Mouse (Mus musculus): ENCODE measurements around the gene Atrip. TPM values are rescaled to one million over a fixed set of nuclear protein-coding genes. Genes with fewer than 3 reads are reported as not detected.
A peak's percentile ranks its signal among the peaks of the same experiment; 100 is the strongest.

The Atrip gene
- polyA plus RNA-seq, 1 experiment, result 38.0 TPM

- 0 out of 2 replicates have a peak, but pooled peaks cover 2% of the 10 kb centered on the region for H3K4me1 ChIP-seq (ENCODE audit: control insufficient read depth, insufficient read depth, low read length)
- H3K27ac ChIP-seq (ENCODE audit: insufficient read depth, low read length), result no peak overlapping the region
- peak; percentile 70 to 77 for DNase-seq
- H3K27me3 ChIP-seq (ENCODE audit: control insufficient read depth, insufficient read depth, low read length), result no peaks in the 10 kb centered on the region; the same call in 1 of the 2 replicates
- TF ChIP-seq POLR2A (IDR thresholded peaks at IDR 0.05; ENCODE audit: borderline replicate concordance, insufficient read depth, low read length), result no peak
- no peak for TF ChIP-seq CTCF (IDR thresholded peaks at IDR 0.05; ENCODE audit: borderline replicate concordance, insufficient read depth, low read depth, low read length)
- peak overlapping the region; percentile 58 for H3K4me3 ChIP-seq (replicated peaks; ENCODE audit: insufficient read depth, low read depth, low read length)
- 13% methylated on average over 8 of the region's 8 CpGs for WGBS
Measured at GRCm38 (mm10) chr9:109038901-109039364, 35.0 kb downstream of the Atrip start.

- under 1% methylated on average over 40 of the region's 40 CpGs for WGBS
- Histone ChIP-seq H3K27ac (ENCODE audit: insufficient read depth, low read length) (no peak within 1 kb of the TSS), H3K27me3 (ENCODE audit: control insufficient read depth, insufficient read depth, low read length) (no peaks in the 10 kb centered on the region; the same call in 1 of the 2 replicates), H3K4me3 (replicated peaks; ENCODE audit: insufficient read depth, low read depth, low read length) (peak within 1 kb of the TSS; percentile 58), H3K4me1 (ENCODE audit: control insufficient read depth, insufficient read depth, low read length) (0 out of 2 replicates have a peak, but pooled peaks cover 2% of the 10 kb centered on the region)
- peak; percentile 54 to 63 for DNase-seq
- TF ChIP-seq POLR2A (IDR thresholded peaks at IDR 0.05; ENCODE audit: borderline replicate concordance, insufficient read depth, low read length) (no peak), CTCF (IDR thresholded peaks at IDR 0.05; ENCODE audit: borderline replicate concordance, insufficient read depth, low read depth, low read length) (no peak)
Measured at GRCm38 (mm10) chr9:109038086-109038895, 35.6 kb downstream of the Atrip start, which contains the start of gene Shisa5. Gene Shisa5, plus strand, starts transcription at chr9:109038565.

GRCm38 (mm10) chr9:109032435-109032834 lies 41.5 kb downstream of the Atrip start:
- no peak overlapping the region for H3K27ac ChIP-seq (ENCODE audit: insufficient read depth, low read length)
- H3K4me1 ChIP-seq (ENCODE audit: control insufficient read depth, insufficient read depth, low read length), result no peaks in the 10 kb centered on the region
- no peaks in the 10 kb centered on the region for H3K27me3 ChIP-seq (ENCODE audit: control insufficient read depth, insufficient read depth, low read length)
- no peak for DNase-seq
- no peak overlapping the region for H3K4me3 ChIP-seq (replicated peaks; ENCODE audit: insufficient read depth, low read depth, low read length)
- TF ChIP-seq POLR2A (IDR thresholded peaks at IDR 0.05; ENCODE audit: borderline replicate concordance, insufficient read depth, low read length) (no peak), CTCF (IDR thresholded peaks at IDR 0.05; ENCODE audit: borderline replicate concordance, insufficient read depth, low read depth, low read length) (no peak)
- WGBS, result 86% methylated on average over 6 of the region's 6 CpGs

- no peak overlapping the region for H3K4me3 ChIP-seq (replicated peaks; ENCODE audit: insufficient read depth, low read depth, low read length)
- no peak overlapping the region for H3K27ac ChIP-seq (ENCODE audit: insufficient read depth, low read length)
- 70% methylated on average over 8 of the region's 8 CpGs for WGBS
- no peak for DNase-seq
- TF ChIP-seq CTCF (IDR thresholded peaks at IDR 0.05; ENCODE audit: borderline replicate concordance, insufficient read depth, low read depth, low read length), result no peak
- TF ChIP-seq POLR2A (IDR thresholded peaks at IDR 0.05; ENCODE audit: borderline replicate concordance, insufficient read depth, low read length), result no peak
- no peaks in the 10 kb centered on the region for H3K4me1 ChIP-seq (ENCODE audit: control insufficient read depth, insufficient read depth, low read length)
- H3K27me3 ChIP-seq (ENCODE audit: control insufficient read depth, insufficient read depth, low read length), result no peaks in the 10 kb centered on the region
Measured at GRCm38 (mm10) chr9:109031686-109032085, 42.2 kb downstream of the Atrip start.

- 93% methylated on average over 7 of the region's 7 CpGs for WGBS
- DNase-seq, result no peak
- no peaks in the 10 kb centered on the region for H3K27me3 ChIP-seq (ENCODE audit: control insufficient read depth, insufficient read depth, low read length)
- H3K27ac ChIP-seq (ENCODE audit: insufficient read depth, low read length), result no peak overlapping the region
- no peaks in the 10 kb centered on the region for H3K4me1 ChIP-seq (ENCODE audit: control insufficient read depth, insufficient read depth, low read length)
- H3K4me3 ChIP-seq (replicated peaks; ENCODE audit: insufficient read depth, low read depth, low read length), result no peak overlapping the region
- TF ChIP-seq CTCF (IDR thresholded peaks at IDR 0.05; ENCODE audit: borderline replicate concordance, insufficient read depth, low read depth, low read length) (no peak), POLR2A (IDR thresholded peaks at IDR 0.05; ENCODE audit: borderline replicate concordance, insufficient read depth, low read length) (no peak)
Measured at GRCm38 (mm10) chr9:109031001-109031400, 42.9 kb downstream of the Atrip start.

GRCm38 (mm10) chr9:109030312-109030711 lies 43.6 kb downstream of the Atrip start:
- Histone ChIP-seq H3K27ac (ENCODE audit: insufficient read depth, low read length) (no peak overlapping the region), H3K27me3 (ENCODE audit: control insufficient read depth, insufficient read depth, low read length) (no peaks in the 10 kb centered on the region), H3K4me1 (ENCODE audit: control insufficient read depth, insufficient read depth, low read length) (no peaks in the 10 kb centered on the region), H3K4me3 (replicated peaks; ENCODE audit: insufficient read depth, low read depth, low read length) (no peak overlapping the region)
- WGBS, result 68% methylated on average over 3 of the region's 3 CpGs
- no peak for DNase-seq
- no peak for TF ChIP-seq CTCF (IDR thresholded peaks at IDR 0.05; ENCODE audit: borderline replicate concordance, insufficient read depth, low read depth, low read length)
- TF ChIP-seq POLR2A (IDR thresholded peaks at IDR 0.05; ENCODE audit: borderline replicate concordance, insufficient read depth, low read length), result no peak

DNA sequence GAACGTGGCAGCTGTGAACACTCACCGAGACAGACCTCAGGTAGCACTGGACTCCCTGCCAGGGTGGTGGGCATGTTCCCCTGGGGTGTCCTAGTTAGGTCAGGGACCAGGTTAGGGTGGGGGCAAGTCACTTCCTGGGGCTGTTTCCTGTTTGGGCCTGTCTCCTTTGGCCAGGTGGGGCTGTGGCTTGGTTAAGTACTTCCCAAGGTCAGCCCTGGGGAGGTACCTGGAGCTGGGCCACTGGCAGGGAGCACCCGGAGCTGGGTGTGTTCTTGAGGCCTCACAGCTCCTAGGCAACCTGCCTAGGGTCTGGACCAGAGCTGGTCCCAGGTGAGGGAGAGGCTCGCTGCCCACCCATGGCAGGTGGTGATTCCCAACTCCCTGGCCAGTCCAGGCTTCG lies 45.0 kb downstream of the Atrip start:
- H3K4me3 ChIP-seq (replicated peaks; ENCODE audit: insufficient read depth, low read depth, low read length), result no peak overlapping the region
- WGBS, result 68% methylated on average over 5 of the region's 5 CpGs

GRCm38 (mm10) chr9:109028421-109028820 lies 45.5 kb downstream of the Atrip start:
- Histone ChIP-seq H3K4me1 (ENCODE audit: control insufficient read depth, insufficient read depth, low read length) (no peaks in the 10 kb centered on the region), H3K4me3 (replicated peaks; ENCODE audit: insufficient read depth, low read depth, low read length) (no peak overlapping the region), H3K27me3 (ENCODE audit: control insufficient read depth, insufficient read depth, low read length) (no peaks in the 10 kb centered on the region), H3K27ac (ENCODE audit: insufficient read depth, low read length) (no peak overlapping the region)
- DNase-seq, result no peak
- TF ChIP-seq CTCF (IDR thresholded peaks at IDR 0.05; ENCODE audit: borderline replicate concordance, insufficient read depth, low read depth, low read length) (no peak), POLR2A (IDR thresholded peaks at IDR 0.05; ENCODE audit: borderline replicate concordance, insufficient read depth, low read length) (no peak)
- WGBS, result 79% methylated on average over 3 of the region's 3 CpGs

More for the DNA sequence above, 45.0 kb downstream of the Atrip start:
- H3K27me3 ChIP-seq (ENCODE audit: control insufficient read depth, insufficient read depth, low read length), result no peaks in the 10 kb centered on the region
- H3K4me1 ChIP-seq (ENCODE audit: control insufficient read depth, insufficient read depth, low read length), result no peaks in the 10 kb centered on the region
- no peak overlapping the region for H3K27ac ChIP-seq (ENCODE audit: insufficient read depth, low read length)
- TF ChIP-seq CTCF (IDR thresholded peaks at IDR 0.05; ENCODE audit: borderline replicate concordance, insufficient read depth, low read depth, low read length) (no peak), POLR2A (IDR thresholded peaks at IDR 0.05; ENCODE audit: borderline replicate concordance, insufficient read depth, low read length) (no peak)
- no peak for DNase-seq

Data from cerebellum, adult 2 months (tissue).